In genomic region chr12:19288271-19288890, GRCm38 (mm10) we compare ENCODE assay signal across 8 mouse cellular contexts.
DNase-seq lines count a peak whose midpoint lies in the region; ATAC-seq lines count a peak whose summit lies in the region.
"Not testable (repeated sequence)": the region's sequence is repeated elsewhere in the genome, so short reads cannot be mapped to it uniquely, and the experiment has no call there.

No protein-coding gene starts in this region.

- ATAC-seq in embryonic facial prominence, embryonic 12.5 days (ENCODE audit: insufficient number of reproducible peaks, insufficient read depth, low FRiP score, low TSS enrichment), result not testable (repeated sequence)
- peak; percentile 91 for ATAC-seq in intestine, embryonic 14.5 days (replicated peaks; ENCODE audit: low FRiP score, low TSS enrichment, low read depth)
- ATAC-seq in lung, embryonic 16.5 days (ENCODE audit: low read depth), result peak; percentile 85

- not testable (repeated sequence) for H3K36me3 ChIP-seq in embryonic facial prominence, embryonic 12.5 days; intestine, embryonic 14.5 days (ENCODE audit: control insufficient read depth, insufficient read depth, low read length); lung, embryonic 16.5 days (ENCODE audit: control insufficient read depth, insufficient read depth, low read length)

- H3K4me2 ChIP-seq in embryonic facial prominence, embryonic 12.5 days (replicated peaks), result peak overlapping the region; percentile 30
- H3K4me2 ChIP-seq in intestine, embryonic 14.5 days (ENCODE audit: low read length), result peak overlapping the region; percentile 28
- H3K4me2 ChIP-seq in lung, embryonic 16.5 days (ENCODE audit: low read depth, low read length), result peak overlapping the region; percentile 42

- H3K4me1 ChIP-seq in embryonic facial prominence, embryonic 12.5 days; intestine, embryonic 14.5 days (replicated peaks; ENCODE audit: control insufficient read depth, insufficient read depth, low read length); lung, embryonic 16.5 days (replicated peaks; ENCODE audit: control insufficient read depth, insufficient read depth, low read length): not testable (repeated sequence)

- peaks cover 14% of the 10 kb centered on the region; the same call in 1 of the 2 replicates for H3K9me3 ChIP-seq in embryonic facial prominence, embryonic 12.5 days
- H3K9me3 ChIP-seq in intestine, embryonic 14.5 days (ENCODE audit: control insufficient read depth, low read length); lung, embryonic 16.5 days (ENCODE audit: control insufficient read depth, low read length): not testable (repeated sequence)

- peak overlapping the region; percentile 41 for H3K4me3 ChIP-seq in embryonic facial prominence, embryonic 12.5 days
- H3K4me3 ChIP-seq in intestine, embryonic 14.5 days (ENCODE audit: low read depth, low read length), result peak overlapping the region; percentile 36
- H3K4me3 ChIP-seq in lung, embryonic 16.5 days (ENCODE audit: low read length), result peak overlapping the region; percentile 46

- H3K27ac ChIP-seq in embryonic facial prominence, embryonic 12.5 days; intestine, embryonic 14.5 days (ENCODE audit: low read depth); lung, embryonic 16.5 days (ENCODE audit: low read length): not testable (repeated sequence)

- H3K27me3 ChIP-seq in embryonic facial prominence, embryonic 12.5 days; intestine, embryonic 14.5 days (replicated peaks; ENCODE audit: control insufficient read depth, insufficient read depth, low read length); lung, embryonic 16.5 days (ENCODE audit: control insufficient read depth, insufficient read depth, low read depth, low read length): not testable (repeated sequence)

- H3K9ac ChIP-seq in embryonic facial prominence, embryonic 12.5 days, result peak overlapping the region; percentile 33; the same call in 1 of the 2 replicates
- peak overlapping the region; percentile 39 for H3K9ac ChIP-seq in intestine, embryonic 14.5 days (ENCODE audit: low read length)
- peak overlapping the region; percentile 43 for H3K9ac ChIP-seq in lung, embryonic 16.5 days (ENCODE audit: low read length)

- peak; percentile 97 for DNase-seq in ZHBTc4 (ENCODE audit: low read depth, low spot score)
- DNase-seq in heart, adult 11 months, result peak; percentile 98
- DNase-seq in intestine, embryonic 14.5 days (ENCODE audit: low spot score), result peak; percentile 79
- peak; percentile 49 to 55 for DNase-seq in left cerebral cortex, adult 18-20 months (ENCODE audit: low spot score in 2 of 2)
- peak; percentile 56 for DNase-seq in ovary, postnatal 14 days (ENCODE audit: low spot score)
- DNase-seq in thymus, postnatal 0 days (ENCODE audit: low spot score), result peak; percentile 77

- WGBS in embryonic facial prominence, embryonic 12.5 days, result 8% methylated on average over 49 of the region's 75 CpGs
- 7% methylated on average over 53 of the region's 75 CpGs for WGBS in intestine, embryonic 14.5 days
- WGBS in lung, embryonic 16.5 days, result 5% methylated on average over 72 of the region's 75 CpGs
